8 mouse cellular contexts compared by ENCODE assay signal in genomic region chr3:96559398-96559910, GRCm38 (mm10). TPM values are rescaled to one million over a fixed set of nuclear protein-coding genes. Genes with fewer than 3 reads are reported as not detected.
DNase-seq lines count a peak whose midpoint lies in the region; ATAC-seq lines count a peak whose summit lies in the region.

No protein-coding gene starts in this region.

- H3K27me3 ChIP-seq in kidney, embryonic 14.5 days (ENCODE audit: control insufficient read depth, insufficient read depth, low read length): no peaks in the 10 kb centered on the region
- H3K27me3 ChIP-seq in embryonic facial prominence, embryonic 13.5 days: no peaks in the 10 kb centered on the region
- no peaks in the 10 kb centered on the region for H3K27me3 ChIP-seq in intestine, embryonic 14.5 days (replicated peaks; ENCODE audit: control insufficient read depth, insufficient read depth, low read length)
- no peaks in the 10 kb centered on the region for H3K27me3 ChIP-seq in midbrain, embryonic 14.5 days (ENCODE audit: control insufficient read depth, insufficient read depth, low read length)

- peaks cover 48% of the 10 kb centered on the region for H3K4me1 ChIP-seq in kidney, embryonic 14.5 days (ENCODE audit: control insufficient read depth, insufficient read depth, low read length)
- H3K4me1 ChIP-seq in embryonic facial prominence, embryonic 13.5 days: peaks cover 54% of the 10 kb centered on the region
- H3K4me1 ChIP-seq in intestine, embryonic 14.5 days (replicated peaks; ENCODE audit: control insufficient read depth, insufficient read depth, low read length): peaks cover 58% of the 10 kb centered on the region
- H3K4me1 ChIP-seq in midbrain, embryonic 14.5 days (ENCODE audit: control insufficient read depth, insufficient read depth, low read length): peaks cover 40% of the 10 kb centered on the region

- no peak for DNase-seq in kidney, postnatal 14 days
- no peak for DNase-seq in intestine, embryonic 14.5 days (ENCODE audit: low spot score)
- DNase-seq in midbrain, embryonic 14.5 days: no peak
- no peak for DNase-seq in left cerebral cortex, adult 18-20 months (ENCODE audit: low spot score in 2 of 2)
- no peak for DNase-seq in Muller cell, postnatal 12 days (ENCODE audit: inconsistent ontology term)
- DNase-seq in thymus, postnatal 36 days: no peak

- 73% methylated on average over 12 of the region's 12 CpGs for WGBS in kidney, embryonic 14.5 days
- WGBS in embryonic facial prominence, embryonic 13.5 days: 78% methylated on average over 12 of the region's 12 CpGs
- 64% methylated on average over 12 of the region's 12 CpGs for WGBS in intestine, embryonic 14.5 days
- 87% methylated on average over 12 of the region's 12 CpGs for WGBS in midbrain, embryonic 14.5 days

- H3K36me3 ChIP-seq in kidney, embryonic 14.5 days (ENCODE audit: control insufficient read depth, insufficient read depth, low read length): peaks cover 24% of the 10 kb centered on the region
- H3K36me3 ChIP-seq in embryonic facial prominence, embryonic 13.5 days: peaks cover 22% of the 10 kb centered on the region
- peaks cover 29% of the 10 kb centered on the region for H3K36me3 ChIP-seq in intestine, embryonic 14.5 days (ENCODE audit: control insufficient read depth, insufficient read depth, low read length)
- peaks cover 22% of the 10 kb centered on the region for H3K36me3 ChIP-seq in midbrain, embryonic 14.5 days (ENCODE audit: control insufficient read depth, insufficient read depth, low read length)

- no peaks in the 10 kb centered on the region for H3K9me3 ChIP-seq in kidney, embryonic 14.5 days (ENCODE audit: control insufficient read depth, low read length)
- no peaks in the 10 kb centered on the region for H3K9me3 ChIP-seq in embryonic facial prominence, embryonic 13.5 days
- no peaks in the 10 kb centered on the region for H3K9me3 ChIP-seq in intestine, embryonic 14.5 days (ENCODE audit: control insufficient read depth, low read length)
- no peaks in the 10 kb centered on the region for H3K9me3 ChIP-seq in midbrain, embryonic 14.5 days (ENCODE audit: control insufficient read depth, low read length)

- peak overlapping the region; percentile 86 for H3K9ac ChIP-seq in kidney, embryonic 14.5 days (ENCODE audit: low read depth, low read length)
- peak overlapping the region; percentile 93 for H3K9ac ChIP-seq in embryonic facial prominence, embryonic 13.5 days
- H3K9ac ChIP-seq in intestine, embryonic 14.5 days (ENCODE audit: low read length): peak overlapping the region; percentile 91
- peak overlapping the region; percentile 59; the same call in 1 of the 2 replicates for H3K9ac ChIP-seq in midbrain, embryonic 14.5 days (replicated peaks; ENCODE audit: low read length)

- H3K27ac ChIP-seq in kidney, embryonic 14.5 days (ENCODE audit: low read depth, low read length): no peak overlapping the region; the same call in 1 of the 2 replicates
- no peak overlapping the region for H3K27ac ChIP-seq in embryonic facial prominence, embryonic 13.5 days
- peak overlapping the region; percentile 97; the same call in 1 of the 2 replicates for H3K27ac ChIP-seq in intestine, embryonic 14.5 days (ENCODE audit: low read depth)
- no peak overlapping the region for H3K27ac ChIP-seq in midbrain, embryonic 14.5 days (replicated peaks; ENCODE audit: low read depth, low read length)

- no peak for ATAC-seq in kidney, embryonic 14.5 days (ENCODE audit: low FRiP score, low TSS enrichment)
- no peak for ATAC-seq in embryonic facial prominence, embryonic 13.5 days (ENCODE audit: insufficient number of reproducible peaks, insufficient read depth, low FRiP score, low TSS enrichment, low read depth)
- ATAC-seq in intestine, embryonic 14.5 days (replicated peaks; ENCODE audit: low FRiP score, low TSS enrichment, low read depth): no peak
- no peak for ATAC-seq in midbrain, embryonic 14.5 days (ENCODE audit: low FRiP score, low TSS enrichment)

- H3K4me3 ChIP-seq in kidney, embryonic 14.5 days (ENCODE audit: low read length): peak overlapping the region; percentile 79
- peak overlapping the region; percentile 79 for H3K4me3 ChIP-seq in embryonic facial prominence, embryonic 13.5 days
- H3K4me3 ChIP-seq in intestine, embryonic 14.5 days (ENCODE audit: low read depth, low read length): peak overlapping the region; percentile 92
- H3K4me3 ChIP-seq in midbrain, embryonic 14.5 days (replicated peaks; ENCODE audit: low read depth, low read length): peak overlapping the region; percentile 72

- H3K4me2 ChIP-seq in kidney, embryonic 14.5 days (replicated peaks; ENCODE audit: low read depth, low read length): peak overlapping the region; percentile 81
- H3K4me2 ChIP-seq in embryonic facial prominence, embryonic 13.5 days: peak overlapping the region; percentile 89
- H3K4me2 ChIP-seq in intestine, embryonic 14.5 days (ENCODE audit: low read length): peak overlapping the region; percentile 89
- H3K4me2 ChIP-seq in midbrain, embryonic 14.5 days (ENCODE audit: low read length): peak overlapping the region; percentile 76

RNA-seq across cellular contexts. Expression of gene Txnip, which starts 1.7 kb away (rescaled TPM):
- 91.1 and 148 TPM in 2 replicates for polyA plus RNA-seq in kidney, embryonic 14.5 days (2014; fragmentation: Nextera tagmentation; extraction: Ambion mirVana)
- polyA plus RNA-seq in embryonic facial prominence, embryonic 13.5 days (2015; fragmentation: Nextera tagmentation; extraction: Ambion mirVana): 113 and 137 TPM in 2 replicates
- polyA plus RNA-seq in intestine, embryonic 14.5 days (2014; fragmentation: Nextera tagmentation; extraction: Ambion mirVana): 149 and 154 TPM in 2 replicates
- 45.0 and 60.1 TPM in 2 replicates for polyA plus RNA-seq in midbrain, embryonic 14.5 days (2014; fragmentation: Nextera tagmentation; extraction: Ambion mirVana)
- total RNA-seq in left cerebral cortex, adult 18-20 months (2021): 10 to 100 TPM; 19.4 to 25.9 TPM

RNA-seq across cellular contexts. Expression of gene Gm16253, which starts 17.3 kb away (rescaled TPM):
- polyA plus RNA-seq in kidney, embryonic 14.5 days (2014; fragmentation: Nextera tagmentation; extraction: Ambion mirVana): 0.72 and 1.3 TPM in 2 replicates
- polyA plus RNA-seq in embryonic facial prominence, embryonic 13.5 days (2015; fragmentation: Nextera tagmentation; extraction: Ambion mirVana): 1.3 and 1.5 TPM in 2 replicates
- 0.37 and 1.6 TPM in 2 replicates for polyA plus RNA-seq in intestine, embryonic 14.5 days (2014; fragmentation: Nextera tagmentation; extraction: Ambion mirVana)
- 0.43 and 0.45 TPM in 2 replicates for polyA plus RNA-seq in midbrain, embryonic 14.5 days (2014; fragmentation: Nextera tagmentation; extraction: Ambion mirVana)
- total RNA-seq in left cerebral cortex, adult 18-20 months (2021): not detected

RNA-seq across cellular contexts. Expression of gene Hfe2, which starts 34.5 kb away (rescaled TPM):
- 0.20 and 0.30 TPM in 2 replicates for polyA plus RNA-seq in kidney, embryonic 14.5 days (2014; fragmentation: Nextera tagmentation; extraction: Ambion mirVana)
- 1.5 and 1.9 TPM in 2 replicates for polyA plus RNA-seq in embryonic facial prominence, embryonic 13.5 days (2015; fragmentation: Nextera tagmentation; extraction: Ambion mirVana)
- polyA plus RNA-seq in intestine, embryonic 14.5 days (2014; fragmentation: Nextera tagmentation; extraction: Ambion mirVana): 0.11 and 0.28 TPM in 2 replicates
- polyA plus RNA-seq in midbrain, embryonic 14.5 days (2014; fragmentation: Nextera tagmentation; extraction: Ambion mirVana): 0.84 and 1.3 TPM in 2 replicates
- total RNA-seq in left cerebral cortex, adult 18-20 months (2021): 1 to 10 TPM; 1.3 to 1.5 TPM

RNA-seq across cellular contexts. Expression of gene Polr3gl, which starts 34.5 kb away (rescaled TPM):
- polyA plus RNA-seq in kidney, embryonic 14.5 days (2014; fragmentation: Nextera tagmentation; extraction: Ambion mirVana): 18.0 and 22.3 TPM in 2 replicates
- 53.7 and 56.7 TPM in 2 replicates for polyA plus RNA-seq in embryonic facial prominence, embryonic 13.5 days (2015; fragmentation: Nextera tagmentation; extraction: Ambion mirVana)
- 13.6 and 17.4 TPM in 2 replicates for polyA plus RNA-seq in intestine, embryonic 14.5 days (2014; fragmentation: Nextera tagmentation; extraction: Ambion mirVana)
- 14.8 and 17.1 TPM in 2 replicates for polyA plus RNA-seq in midbrain, embryonic 14.5 days (2014; fragmentation: Nextera tagmentation; extraction: Ambion mirVana)
- total RNA-seq in left cerebral cortex, adult 18-20 months (2021): 10 to 100 TPM; 24.0 to 24.8 TPM

RNA-seq across cellular contexts. Expression of gene Ankrd34a, which starts 37.0 kb away (rescaled TPM):
- polyA plus RNA-seq in kidney, embryonic 14.5 days (2014; fragmentation: Nextera tagmentation; extraction: Ambion mirVana): 1.8 and 2.4 TPM in 2 replicates
- polyA plus RNA-seq in embryonic facial prominence, embryonic 13.5 days (2015; fragmentation: Nextera tagmentation; extraction: Ambion mirVana): 3.1 and 3.2 TPM in 2 replicates
- 2.3 and 2.8 TPM in 2 replicates for polyA plus RNA-seq in intestine, embryonic 14.5 days (2014; fragmentation: Nextera tagmentation; extraction: Ambion mirVana)
- 12.0 and 13.7 TPM in 2 replicates for polyA plus RNA-seq in midbrain, embryonic 14.5 days (2014; fragmentation: Nextera tagmentation; extraction: Ambion mirVana)
- 10 to 100 TPM; 67.3 to 77.4 TPM for total RNA-seq in left cerebral cortex, adult 18-20 months (2021)
